Mouse (Mus musculus) gastrocnemius, adult 2 months (tissue): ENCODE results near the gene Nudcd3. TPM values are rescaled to one million over a fixed set of nuclear protein-coding genes. Genes with fewer than 3 reads are reported as not detected.

Experiments
- DNase-seq: peaks from one replicate; pipeline ENCODE4 v3.0.0; 2022
- H3K27ac ChIP-seq: fragments of 200-600 bp; 2 replicates; pipeline ENCODE4 v1.8.1; 2022; ENCODE audit warnings: mild to moderate bottlenecking
- H3K4me3 ChIP-seq: fragments of 200-600 bp; 2 replicates; pipeline ENCODE4 v1.8.1; 2022; ENCODE audit warnings: mild to moderate bottlenecking, moderate library complexity
- CTCF ChIP-seq: fragments of 200-600 bp; IDR thresholded peaks from 2 replicates; pipeline ENCODE4 v1.8.1; 2022; ENCODE audit warnings: antibody characterized with exemption, mild to moderate bottlenecking, moderate library complexity
- intact Hi-C: fragments of 180-260 bp; cut with DNase I; formaldehyde crosslinking; loops from one replicate; pipeline ENCODE4 v1.15.1; 2025
- total RNA-seq, 2 experiments: library from RNA; stranded (reverse); gene quantifications; 2 replicates each; pipeline ENCODE4 v1.2.3; 2021

Nudcd3 gene
- total RNA-seq, 2 experiments from 2014 or later: 64.3 to 67.9 TPM

- intact Hi-C loops: loop anchor here (5.0 kb wide), 1 partner anchor 58 kb away; no protein-coding TSS in a partner anchor
- peak overlapping the region; percentile 85 for H3K4me3 ChIP-seq
- no peak for DNase-seq
- TF ChIP-seq CTCF: no peak
- peak overlapping the region; percentile 88 for H3K27ac ChIP-seq
These were observed 135.8 kb downstream of the Nudcd3 start for GRCm38 (mm10) chr11:6064215-6065045.

GRCm38 (mm10) chr11:6063501-6064214, 136.6 kb downstream of the Nudcd3 start:
- H3K27ac ChIP-seq: peak overlapping the region; percentile 88
- H3K4me3 ChIP-seq: peak overlapping the region; percentile 85
- TF ChIP-seq CTCF: no peak
- no peak for DNase-seq
- intact Hi-C loops: no loop called here

DNA sequence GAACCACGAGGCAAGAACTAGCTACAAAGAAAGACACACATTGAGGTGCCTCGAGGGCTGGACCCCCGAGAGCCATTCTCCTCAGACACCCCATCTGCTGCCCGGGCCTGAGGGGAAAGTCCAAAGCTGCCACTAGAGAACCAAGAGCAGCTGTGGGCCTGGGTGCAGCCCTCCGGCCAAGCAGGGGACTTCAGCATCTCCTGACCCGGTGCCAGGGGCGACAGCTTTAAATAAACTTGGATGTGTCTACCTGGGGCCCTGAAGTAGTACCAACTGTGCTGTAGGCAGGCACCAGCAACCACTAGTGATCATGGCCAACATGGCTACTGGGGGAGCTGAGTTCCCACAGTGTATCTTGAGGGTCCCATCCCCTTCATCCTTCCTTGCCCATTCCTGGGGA, 137.2 kb downstream of the Nudcd3 start:
- TF ChIP-seq CTCF: no peak
- Histone ChIP-seq H3K4me3 (no peak overlapping the region), H3K27ac (peak overlapping the region; percentile 88)
- intact Hi-C loops: no loop called here
- DNase-seq: peak; percentile 52

GRCm38 (mm10) chr11:6062329-6062728, 137.9 kb downstream of the Nudcd3 start:
- Histone ChIP-seq H3K4me3 (no peak overlapping the region), H3K27ac (peak overlapping the region; percentile 75; the same call in 1 of the 2 replicates)
- no peak for TF ChIP-seq CTCF
- intact Hi-C loops: no loop called here
- DNase-seq: no peak

DNA sequence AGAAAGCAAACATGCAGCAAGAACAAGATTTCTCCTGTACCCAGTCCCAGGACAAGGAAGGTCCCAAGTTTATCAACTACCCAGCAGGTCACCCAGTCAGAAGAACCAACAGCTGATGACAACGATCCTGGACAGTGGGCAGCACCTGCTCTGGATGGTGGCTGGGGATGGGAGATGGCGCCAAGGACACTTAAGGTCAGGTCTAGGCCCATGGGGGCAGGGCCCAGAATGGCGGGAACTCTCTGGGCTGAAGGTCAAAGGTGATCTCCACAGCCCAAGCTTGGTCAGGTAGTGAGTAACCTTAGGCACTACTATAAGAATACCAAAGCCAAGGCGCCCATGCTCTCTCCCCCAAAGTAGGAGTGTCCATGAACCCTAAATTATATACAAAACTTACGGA, 138.3 kb downstream of the Nudcd3 start:
- no peak for DNase-seq
- intact Hi-C loops: no loop called here
- peak overlapping the region; percentile 75 for H3K27ac ChIP-seq
- no peak for TF ChIP-seq CTCF
- no peak overlapping the region for H3K4me3 ChIP-seq

DNA sequence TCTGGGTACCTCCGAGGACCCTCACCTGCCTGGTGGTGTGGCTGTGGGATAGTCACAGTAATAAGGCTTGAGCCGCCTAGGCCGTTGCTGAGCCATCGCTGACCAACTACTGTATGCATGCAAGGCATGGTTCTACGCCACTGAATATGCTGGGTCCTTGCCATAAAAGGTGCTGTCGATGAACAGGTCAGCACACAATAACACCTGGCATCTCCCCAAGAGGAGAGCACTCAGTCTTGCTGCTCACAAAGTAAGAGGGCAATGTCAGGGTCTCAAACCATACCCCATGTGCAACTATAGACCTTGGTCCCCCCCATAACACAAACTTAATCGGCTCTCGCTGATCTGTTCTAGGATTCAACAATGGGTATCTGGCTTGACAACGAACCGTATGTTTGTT, 141.1 kb downstream of the Nudcd3 start:
- no peak for TF ChIP-seq CTCF
- intact Hi-C loops: no loop called here
- DNase-seq: no peak
- Histone ChIP-seq H3K27ac (no peak overlapping the region), H3K4me3 (no peak overlapping the region)

Other genes with a start within 250 kb of the Nudcd3 start
- 10 to 100 TPM; 37.0 to 46.7 TPM for gene Ykt6, start 244.7 kb downstream of the Nudcd3 start, total RNA-seq
- 100 to 1,000 TPM; 108 to 128 TPM for gene Camk2b, start 134.1 kb downstream of the Nudcd3 start, total RNA-seq
- gene A730071L15Rik, start 386 bp downstream of the Nudcd3 start, total RNA-seq: under 1 TPM; 0.15 to 0.20 TPM
- gene Npc1l1, start 29.7 kb upstream of the Nudcd3 start, total RNA-seq: under 1 TPM; 0.31 to 0.36 TPM
- gene Ddx56, start 67.4 kb upstream of the Nudcd3 start, total RNA-seq: 10 to 100 TPM; 26.1 to 33.0 TPM
- gene Tmed4, start 74.5 kb upstream of the Nudcd3 start, total RNA-seq: 10 to 100 TPM; 57.7 to 75.6 TPM
- gene Ogdh, start 91.2 kb upstream of the Nudcd3 start, total RNA-seq: 100 to 1,000 TPM; 620 to 834 TPM
- gene Zmiz2, start 188.7 kb upstream of the Nudcd3 start, total RNA-seq: 10 to 100 TPM; 45.4 to 52.0 TPM
- gene Ppia, start 215.0 kb upstream of the Nudcd3 start, total RNA-seq: 100 to 1,000 TPM; 205 to 209 TPM
- gene H2afv, start 244.0 kb upstream of the Nudcd3 start, total RNA-seq: 10 to 100 TPM; 44.2 to 70.3 TPM